Mouse (Mus musculus) kidney, adult 2 months (tissue): ENCODE data around the gene Dab2.

Source experiments
- CTCF ChIP-seq: fragments of 200-500 bp; conservative IDR thresholded peaks from 2 replicates; pipeline ENCODE4 v1.5.1; 2011; ENCODE audit warnings: low read depth, mild to moderate bottlenecking, control low read depth, low read length, moderate library complexity, mixed read lengths; ENCODE audit not compliant: insufficient read depth, insufficient read length
- POLR2A ChIP-seq: fragments of 200-500 bp; IDR thresholded peaks from one replicate; pipeline ENCODE4 v1.6.1; 2011; ENCODE audit warnings: low read depth, low read length, control low read depth

GRCm38 (mm10) chr15:6390106-6390505, 90.5 kb downstream of the Dab2 start:
- no peak for TF ChIP-seq CTCF
- TF ChIP-seq POLR2A = no peak
